ENCODE assay signal across 25 mouse cellular contexts in genomic region chr5:142786215-142786614, GRCm38 (mm10).
"Had no signal": no experiment of that assay in that cellular context is flagged by ENCODE, and none has a peak within 500 bp of the region (broad histone marks: within the 10 kb centered on the region; RNA-seq: fewer than 3 reads in every experiment).

No protein-coding gene starts in this region.

- H3K27ac ChIP-seq: heart, embryonic 10.5 days; hindbrain, embryonic 13.5 days; hindbrain, postnatal 0 days; kidney, embryonic 15.5 days; kidney, postnatal 0 days; limb, embryonic 13.5 days; limb, embryonic 15.5 days; liver, embryonic 12.5 days had no signal

- H3K9ac ChIP-seq: forebrain, postnatal 0 days; heart, embryonic 12.5 days; hindbrain, embryonic 13.5 days; hindbrain, embryonic 15.5 days; kidney, embryonic 15.5 days; limb, embryonic 13.5 days; limb, embryonic 15.5 days; liver, embryonic 12.5 days had no signal

- H3K4me2 ChIP-seq: heart, embryonic 12.5 days; hindbrain, embryonic 13.5 days; hindbrain, embryonic 15.5 days; kidney, embryonic 15.5 days; limb, embryonic 13.5 days; limb, embryonic 15.5 days; liver, embryonic 12.5 days had no signal

- ATAC-seq: forebrain, postnatal 0 days; hindbrain, postnatal 0 days; intestine, embryonic 16.5 days; liver, embryonic 12.5 days had no signal

- DNase-seq: forebrain, postnatal 0 days; gastrocnemius, postnatal 14 days; gastrocnemius, postnatal 36 days; heart, adult 11 months; heart, postnatal 14 days; heart, postnatal 36 days; kidney, adult 11 months; kidney, adult 2 months; kidney, adult 9 months; kidney, postnatal 14 days; kidney, postnatal 36 days; layer of hippocampus, adult 9-11 months; layer of hippocampus, postnatal 36 days; left cerebral cortex, postnatal 4 days had no signal

- H3K4me3 ChIP-seq: heart, embryonic 10.5 days; heart, embryonic 12.5 days; hindbrain, embryonic 13.5 days; hindbrain, embryonic 15.5 days; kidney, embryonic 15.5 days; limb, embryonic 13.5 days; limb, embryonic 15.5 days; liver, embryonic 12.5 days had no signal

- H3K9me3 ChIP-seq: heart, embryonic 10.5 days; hindbrain, embryonic 13.5 days; hindbrain, embryonic 15.5 days; limb, embryonic 13.5 days; limb, embryonic 15.5 days had no signal

- H3K27me3 ChIP-seq: heart, embryonic 12.5 days; hindbrain, embryonic 13.5 days; hindbrain, embryonic 15.5 days; kidney, embryonic 15.5 days; limb, embryonic 13.5 days; limb, embryonic 15.5 days; liver, embryonic 12.5 days had no signal
